Mouse (Mus musculus) adrenal gland, postnatal 36 days (tissue): ENCODE measurements around the gene 1600014C23Rik. TPM values are rescaled to one million over a fixed set of nuclear protein-coding genes. Genes with fewer than 3 reads are reported as not detected.
A peak's percentile ranks its signal among the peaks of the same experiment; 100 is the strongest.

Experiments used
- DNase-seq, 2 experiments: peaks; one replicate each; pipeline ENCODE4 v3.0.0; 2021; ENCODE audit warnings: mixed read lengths in 1 of 2
- total RNA-seq, 2 experiments: library from RNA; stranded (reverse); gene quantifications; 2 replicates each; pipeline ENCODE4 v1.2.3; 2021

The 1600014C23Rik gene
- total RNA-seq, 2 experiments from 2014 or later: not detected

DNA sequence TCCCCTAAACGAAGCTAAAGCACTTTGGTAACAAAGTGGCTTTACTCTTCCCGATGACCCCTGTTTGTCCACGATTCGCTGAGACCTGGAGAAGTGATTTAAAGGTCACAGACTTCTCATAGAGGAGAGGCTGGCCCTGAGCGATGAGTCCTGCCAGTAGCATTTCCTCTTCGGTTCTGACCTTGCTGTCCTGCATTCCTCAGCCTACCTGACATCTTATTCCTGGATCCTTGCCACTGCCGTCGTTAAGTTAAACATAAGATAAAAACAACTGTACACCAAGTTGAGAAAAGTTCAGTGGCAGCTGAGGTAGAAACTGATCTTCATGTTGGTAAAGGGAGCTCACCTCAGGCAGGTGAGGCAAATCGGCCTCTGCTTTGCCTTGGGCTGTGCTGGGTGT lies 44.5 kb downstream of the 1600014C23Rik start:
- peak in 1 of 2 experiments; percentile 14 for DNase-seq

DNA sequence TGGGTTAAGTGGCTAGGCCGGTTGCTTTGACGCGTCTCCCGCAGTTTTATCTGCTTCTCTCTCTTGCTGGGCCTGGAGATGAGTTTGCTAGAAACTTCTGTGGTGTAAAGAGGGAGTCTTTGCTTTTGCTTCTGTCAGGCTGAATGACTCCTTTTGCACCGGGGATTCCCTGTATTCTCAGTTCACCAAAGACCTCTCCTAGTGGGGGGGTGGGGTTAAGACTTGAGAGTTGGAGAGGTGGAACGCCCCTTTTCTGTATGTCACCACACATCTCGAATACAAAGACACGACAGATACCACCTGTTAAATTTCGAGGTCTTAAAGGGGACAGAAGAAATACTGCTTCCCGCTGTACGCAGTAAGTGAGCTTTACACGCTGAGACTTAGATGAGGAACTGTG lies 46.9 kb downstream of the 1600014C23Rik start, which contains the start of gene Tmem63b:
Tmem63b (minus strand) TSS at position 190 of the 400 bp plus-strand sequence.
- no peak for DNase-seq

DNA sequence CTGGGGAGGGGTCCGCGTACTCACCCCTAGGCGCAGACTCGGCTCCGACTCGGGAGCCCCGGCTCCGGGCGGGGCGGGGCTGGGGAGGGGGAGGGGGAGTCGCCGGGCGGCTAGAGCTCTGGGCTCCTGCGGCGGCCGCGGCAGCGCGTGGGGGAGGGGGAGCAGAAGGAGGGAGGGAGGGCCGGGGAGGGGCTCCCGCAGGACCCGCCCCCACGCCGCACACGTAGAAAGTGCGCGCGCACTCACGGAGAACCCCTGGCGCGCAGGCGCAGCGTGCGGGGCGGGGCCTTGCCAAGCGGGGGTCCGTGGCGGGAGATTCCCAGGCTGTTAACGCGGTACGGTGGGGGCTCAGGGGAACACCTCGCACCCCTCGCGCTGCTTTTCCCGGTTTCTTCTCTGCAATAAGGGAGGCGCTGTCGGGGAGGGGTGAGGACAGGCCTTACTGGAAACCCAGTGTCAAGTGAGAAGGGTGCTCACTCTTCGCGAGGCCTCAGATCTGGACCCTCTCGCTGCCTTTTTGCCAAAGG lies 47.5 kb downstream of the 1600014C23Rik start, which contains the start of gene Mrpl14:
Mrpl14 (plus strand) TSS at position 230 of the 527 bp plus-strand sequence.
- peak; percentile 93 to 97 for DNase-seq

DNA sequence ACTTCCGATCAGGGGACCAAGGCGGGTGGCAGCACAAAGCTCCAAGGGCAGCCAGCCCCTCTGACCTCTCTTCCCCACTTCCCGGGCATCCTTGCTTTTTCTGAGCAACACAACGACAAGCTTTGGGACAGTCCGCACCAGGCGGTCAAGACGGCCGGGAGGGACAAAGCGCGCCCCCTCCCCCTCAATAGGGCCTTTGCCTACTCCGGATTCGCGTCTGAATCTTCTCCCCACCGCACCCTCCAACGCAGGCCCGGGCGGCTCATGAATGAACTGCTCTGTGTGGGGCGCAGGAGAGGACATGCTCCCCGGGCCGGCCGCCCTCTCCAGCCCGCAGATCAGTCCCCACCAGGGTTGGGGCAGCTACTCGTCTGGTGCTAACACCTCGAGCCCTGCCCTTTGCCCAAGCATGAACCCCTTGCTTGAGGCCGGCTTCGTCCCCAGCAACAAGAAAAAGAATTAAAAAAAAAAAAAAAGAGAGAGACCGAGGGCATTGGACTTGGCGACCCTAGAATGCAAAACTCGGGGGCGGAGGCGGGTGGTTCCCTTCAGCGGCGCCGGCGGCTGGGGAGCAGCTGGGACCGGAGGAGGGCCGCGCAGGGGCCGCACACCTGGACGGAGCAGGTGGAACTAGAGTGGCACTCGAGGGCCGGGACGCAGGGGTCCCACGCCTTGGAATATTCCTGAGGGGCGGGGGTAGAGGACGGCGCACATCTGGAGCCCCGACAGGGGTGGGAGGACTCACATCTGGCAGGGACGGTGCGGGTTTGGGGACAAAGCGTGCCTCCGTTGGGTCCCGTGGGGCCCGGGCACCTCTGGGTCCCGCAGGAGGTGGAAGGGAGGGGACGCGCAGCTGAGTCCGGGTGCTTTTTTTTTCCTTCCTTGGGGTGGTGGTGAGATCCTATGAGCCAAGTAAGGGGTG lies 48.2 kb downstream of the 1600014C23Rik start:
- peak; percentile 63 to 73 for DNase-seq

DNA sequence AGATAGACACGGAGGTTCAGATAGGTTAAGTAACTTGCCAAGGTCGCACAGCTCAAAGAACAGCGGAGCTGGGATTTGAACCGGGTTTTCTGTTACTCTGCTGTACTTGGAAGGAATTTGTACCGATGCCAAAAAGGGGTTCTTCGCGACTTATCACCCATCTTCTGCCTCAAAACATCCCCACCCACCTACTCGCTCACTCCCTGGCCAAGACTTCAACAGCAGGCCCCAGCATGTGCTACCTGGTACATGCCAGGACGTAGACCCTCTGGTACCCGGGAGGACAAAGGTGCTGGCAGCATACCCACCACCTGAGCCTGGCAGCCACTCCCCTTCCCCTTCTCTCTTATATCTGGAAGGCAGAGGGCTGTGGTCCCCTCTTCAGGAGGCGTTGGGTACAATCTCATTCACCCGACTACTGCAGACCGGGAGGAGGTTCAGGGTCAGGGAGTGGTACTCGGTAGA lies 48.9 kb downstream of the 1600014C23Rik start:
- no peak for DNase-seq

Other genes with a start within 250 kb of the 1600014C23Rik start
- 10 to 100 TPM; 16.8 to 17.4 TPM for gene Aars2, start 227.0 kb downstream of the 1600014C23Rik start, total RNA-seq
- not detected for gene Tcte1, start 210.4 kb downstream of the 1600014C23Rik start, total RNA-seq
- under 1 TPM; 0.13 to 0.23 TPM for gene Tmem151b, start 184.2 kb downstream of the 1600014C23Rik start, total RNA-seq
- gene Nfkbie, start 178.1 kb downstream of the 1600014C23Rik start, total RNA-seq: 1 to 10 TPM; 3.7 TPM
- gene Slc35b2, start 170.0 kb downstream of the 1600014C23Rik start, total RNA-seq: 10 to 100 TPM; 43.4 to 75.9 TPM
- 1,000 to 10,000 TPM; 1,888 to 2,360 TPM for gene Hsp90ab1, start 160.6 kb downstream of the 1600014C23Rik start, total RNA-seq
- gene Slc29a1, start 134.2 kb downstream of the 1600014C23Rik start, total RNA-seq: 100 to 1,000 TPM; 132 to 137 TPM
- not detected for gene Mymx, start 131.7 kb downstream of the 1600014C23Rik start, total RNA-seq
- gene Capn11, start 74.5 kb downstream of the 1600014C23Rik start, total RNA-seq: not detected
- 100 to 1,000 TPM; 115 to 118 TPM for gene Mrpl14, start 47.5 kb downstream of the 1600014C23Rik start, total RNA-seq
- 10 to 100 TPM; 40.0 to 45.2 TPM for gene Tmem63b, start 46.9 kb downstream of the 1600014C23Rik start, total RNA-seq